Mouse (Mus musculus) lung, adult 18-20 months (tissue): ENCODE results near the gene Foxm1.
"Not testable (repeated sequence)": the region's sequence is repeated elsewhere in the genome, so short reads cannot be mapped to it uniquely, and the experiment has no call there.

Experiments used
- DNase-seq, 2 experiments: peaks; one replicate each; pipeline ENCODE4 v3.0.0; 2022; ENCODE audit warnings: mixed read lengths in 2 of 2

Foxm1 gene

GRCm38 (mm10) chr6:128376371-128377085 is 13.8 kb downstream of the Foxm1 start:
- no peak for DNase-seq

DNA sequence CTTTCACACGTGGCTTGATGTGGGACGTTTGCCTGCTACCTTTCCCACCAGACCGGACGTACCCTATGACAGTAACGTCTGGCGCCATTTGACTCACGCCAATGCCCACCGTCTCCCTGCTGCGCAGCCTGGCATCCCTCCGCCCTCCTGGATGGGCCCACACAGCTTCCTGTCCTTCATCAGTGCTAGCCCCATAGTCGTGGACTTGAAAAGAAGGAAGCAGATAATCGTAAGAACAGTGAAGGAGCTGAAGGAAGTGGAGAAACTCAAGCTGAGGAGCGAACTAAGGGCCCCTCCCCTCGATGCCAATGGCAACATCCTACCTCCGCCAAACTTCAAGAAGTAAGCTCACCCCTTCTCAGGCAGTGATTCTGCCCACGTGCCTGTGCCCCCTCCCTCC is 16.9 kb downstream of the Foxm1 start:
- DNase-seq, result no peak

- not testable (repeated sequence) for DNase-seq
These were observed 17.9 kb downstream of the Foxm1 start for GRCm38 (mm10) chr6:128380594-128381167.

GRCm38 (mm10) chr6:128381254-128381653 is 18.5 kb downstream of the Foxm1 start:
- no peak for DNase-seq

- DNase-seq, result no peak
These were observed 21.0 kb downstream of the Foxm1 start for GRCm38 (mm10) chr6:128383752-128384151.

- no peak for DNase-seq
These were observed 22.3 kb downstream of the Foxm1 start for GRCm38 (mm10) chr6:128385026-128385425.

DNA sequence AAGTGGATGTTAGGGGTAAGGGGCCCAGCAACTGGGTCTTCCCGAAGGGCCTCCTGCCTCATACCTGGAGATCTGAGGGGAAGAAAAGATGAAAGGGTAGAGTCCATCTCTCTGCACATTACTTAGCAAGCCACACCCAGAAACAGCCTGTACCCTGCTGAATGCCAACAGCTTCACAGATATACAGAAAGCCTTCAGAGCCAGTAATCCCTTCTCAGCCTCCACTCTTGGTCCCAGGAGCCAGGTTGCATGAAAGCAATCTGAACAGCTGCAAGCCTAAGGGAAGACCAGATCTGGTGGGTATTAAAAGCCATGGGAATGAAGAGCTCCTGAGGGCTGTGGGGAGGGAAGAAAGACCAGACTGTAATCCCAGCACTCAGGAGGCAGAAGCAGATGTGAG is 26.4 kb downstream of the Foxm1 start:
- DNase-seq, result no peak

GRCm38 (mm10) chr6:128390683-128391082 is 27.9 kb downstream of the Foxm1 start:
- DNase-seq, result no peak

DNA sequence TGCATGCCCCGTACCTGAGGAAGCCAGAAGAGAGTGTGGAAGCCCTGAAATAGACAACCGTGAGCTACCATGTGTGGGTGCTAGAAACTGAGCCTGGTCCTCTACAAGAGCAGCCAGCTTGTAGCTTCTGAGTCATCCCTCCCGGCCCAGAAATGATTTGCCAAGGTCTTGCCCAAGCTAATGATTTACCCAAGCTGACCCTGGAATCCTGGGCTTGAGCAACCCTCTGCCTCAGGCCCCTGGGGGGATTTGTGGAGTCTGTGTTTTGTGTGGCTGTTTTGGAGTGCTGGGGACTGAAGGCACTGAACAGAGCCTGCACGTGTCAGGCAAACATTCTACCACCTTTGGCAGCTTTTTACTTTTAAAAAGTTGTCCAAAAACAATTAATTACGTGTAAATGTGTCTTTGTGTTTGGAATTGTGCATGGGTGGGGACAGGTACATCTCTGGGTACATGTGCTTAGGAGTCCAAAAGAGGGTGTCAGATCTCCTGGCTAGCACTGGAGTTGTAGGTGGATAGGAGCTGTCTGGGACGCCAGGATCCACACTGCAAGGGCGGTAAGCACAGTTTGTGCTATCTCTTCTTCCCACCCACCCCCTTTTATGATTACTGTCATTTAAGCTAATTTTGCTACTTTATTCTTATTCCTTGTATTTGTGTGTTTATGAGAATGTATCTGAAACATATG is 35.0 kb downstream of the Foxm1 start:
- no peak for DNase-seq

DNA sequence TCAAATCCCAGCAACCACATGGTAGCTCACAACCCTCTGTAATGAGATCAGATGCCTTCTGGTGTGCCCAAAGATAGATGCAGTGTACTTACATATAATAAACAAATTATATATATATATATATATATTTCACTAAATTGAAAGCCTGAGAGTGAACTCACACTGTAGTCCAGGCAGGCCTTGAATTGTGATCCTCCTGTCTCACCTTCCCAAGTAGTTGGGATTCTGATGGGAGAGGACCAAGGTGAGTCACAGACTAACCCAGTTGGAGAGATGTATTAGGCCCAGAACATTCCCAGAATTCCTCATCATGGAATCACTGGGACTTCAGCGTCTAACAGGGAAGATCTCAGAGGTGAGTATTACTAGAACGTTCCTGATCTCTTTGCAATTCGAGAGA is 36.2 kb downstream of the Foxm1 start, which contains the start of gene Nrip2:
Nrip2 (plus strand) TSS at position 301 of the 400 bp plus-strand sequence.
- DNase-seq, result no peak

- DNase-seq, result no peak
These were observed 36.8 kb downstream of the Foxm1 start for GRCm38 (mm10) chr6:128399421-128400185.

GRCm38 (mm10) chr6:128404708-128405107 is 41.9 kb downstream of the Foxm1 start:
- no peak for DNase-seq

- no peak for DNase-seq
These were observed 45.9 kb downstream of the Foxm1 start for GRCm38 (mm10) chr6:128408544-128409125.

- DNase-seq, result no peak
These were observed 47.5 kb downstream of the Foxm1 start for GRCm38 (mm10) chr6:128410305-128410704.

DNA sequence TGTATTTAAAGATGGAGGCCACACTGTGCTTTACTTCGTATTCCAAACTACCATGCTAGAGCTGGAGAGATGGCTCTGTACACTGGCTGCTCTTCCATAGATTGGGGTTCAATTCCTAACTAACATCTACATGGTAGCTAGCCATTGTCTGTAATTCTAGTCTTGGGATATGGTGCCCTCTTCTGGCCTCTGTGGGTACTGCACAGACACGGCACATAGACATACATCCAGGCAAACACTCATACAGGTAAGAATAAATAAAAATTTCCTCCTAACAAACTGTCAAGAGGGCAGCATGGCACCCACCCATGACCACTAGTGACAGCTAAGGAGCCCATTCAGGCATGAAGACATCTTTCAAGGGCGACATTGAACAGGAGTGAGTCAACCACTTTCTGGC is 48.3 kb downstream of the Foxm1 start:
- DNase-seq, result peak; percentile 61 to 66

GRCm38 (mm10) chr6:128416169-128416568 is 53.4 kb downstream of the Foxm1 start:
- DNase-seq, result no peak

DNA sequence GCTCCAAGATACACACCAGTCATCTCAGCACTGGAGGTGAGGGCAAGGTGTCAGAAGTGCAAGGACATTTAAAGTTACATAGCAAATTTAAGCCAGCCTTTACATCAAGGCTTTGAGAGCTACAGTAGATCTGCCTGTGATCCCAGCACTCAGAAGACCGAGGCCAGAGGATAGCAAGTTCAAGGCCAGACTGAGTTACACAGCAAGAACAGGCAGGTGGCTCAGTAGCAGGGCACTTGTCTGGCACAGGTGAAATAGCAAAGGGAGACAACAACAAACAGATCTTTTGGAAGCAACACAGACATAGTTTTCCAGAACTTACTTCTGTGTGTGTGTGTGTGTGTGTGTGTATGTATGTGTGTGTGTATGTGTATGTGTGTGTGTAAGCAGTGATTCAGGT is 55.3 kb downstream of the Foxm1 start:
- no peak for DNase-seq

- no peak for DNase-seq
These were observed 58.3 kb downstream of the Foxm1 start for GRCm38 (mm10) chr6:128421036-128421435.

DNA sequence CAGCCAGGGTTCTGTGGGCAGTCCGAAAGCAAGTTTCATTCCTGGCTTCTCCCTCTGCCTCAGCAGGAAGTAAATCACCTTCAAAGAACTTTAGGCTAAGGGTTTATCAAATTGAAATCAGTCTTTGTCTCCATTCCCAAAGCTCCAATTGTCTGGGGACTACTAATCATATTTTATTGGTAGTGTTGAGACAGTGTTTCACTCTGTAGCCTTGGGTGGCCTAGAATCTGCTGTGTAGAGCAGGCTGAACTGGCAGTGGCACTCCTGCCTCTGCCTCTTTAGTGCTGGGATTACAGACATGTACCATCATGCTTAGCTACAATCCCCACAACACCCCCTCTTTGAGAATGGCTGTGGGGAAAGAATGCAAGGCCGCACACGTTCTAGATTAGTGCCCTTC is 58.7 kb downstream of the Foxm1 start:
- no peak for DNase-seq

DNA sequence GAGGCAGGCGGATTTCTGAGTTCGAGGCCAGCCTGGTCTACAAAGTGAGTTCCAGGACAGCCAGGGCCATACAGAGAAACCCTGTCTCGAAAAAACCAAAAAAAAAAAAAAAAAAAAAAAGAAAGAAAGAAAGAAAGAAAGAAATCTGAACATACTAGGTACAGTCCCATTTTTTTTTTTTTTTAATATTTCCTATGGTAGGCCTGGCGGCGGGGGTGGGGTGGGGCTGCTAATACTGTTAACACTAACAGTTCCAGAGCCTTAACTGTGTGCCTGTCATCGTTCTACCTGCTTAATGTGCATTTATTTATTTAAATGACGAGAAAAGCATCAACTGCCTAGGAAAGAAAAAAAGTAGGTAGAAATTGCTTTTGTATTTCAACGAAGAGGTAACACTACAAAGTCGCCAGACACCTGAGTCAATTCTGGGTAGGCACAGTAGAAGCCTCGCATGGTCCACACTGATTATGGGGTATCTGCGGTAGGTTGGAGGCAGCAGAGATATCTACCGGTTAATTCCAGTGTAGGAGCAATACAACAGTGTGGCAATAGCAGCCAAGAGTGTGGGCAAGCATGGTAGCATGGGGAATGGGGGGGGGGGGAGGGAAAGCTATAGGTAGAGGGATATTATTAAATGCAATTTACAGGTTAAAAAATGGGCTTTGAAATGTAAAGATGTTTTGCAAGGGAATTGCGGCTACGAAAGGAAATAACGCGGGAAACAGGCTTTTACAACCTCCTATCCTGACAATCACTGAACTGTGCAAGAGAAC is 60.9 kb downstream of the Foxm1 start:
- DNase-seq, result no peak

- peak; percentile 96 to 97 for DNase-seq
These were observed 61.7 kb downstream of the Foxm1 start, which contains the start of gene Itfg2 for GRCm38 (mm10) chr6:128424269-128425019. Itfg2 (minus strand) TSS chr6:128424931.
